Mouse (Mus musculus): ENCODE results near the gene Ppp4c. TPM values are rescaled to one million over a fixed set of nuclear protein-coding genes. Genes with fewer than 3 reads are reported as not detected.

The Ppp4c gene
- polyA plus RNA-seq, 1 experiment, result 77.7 TPM

DNA sequence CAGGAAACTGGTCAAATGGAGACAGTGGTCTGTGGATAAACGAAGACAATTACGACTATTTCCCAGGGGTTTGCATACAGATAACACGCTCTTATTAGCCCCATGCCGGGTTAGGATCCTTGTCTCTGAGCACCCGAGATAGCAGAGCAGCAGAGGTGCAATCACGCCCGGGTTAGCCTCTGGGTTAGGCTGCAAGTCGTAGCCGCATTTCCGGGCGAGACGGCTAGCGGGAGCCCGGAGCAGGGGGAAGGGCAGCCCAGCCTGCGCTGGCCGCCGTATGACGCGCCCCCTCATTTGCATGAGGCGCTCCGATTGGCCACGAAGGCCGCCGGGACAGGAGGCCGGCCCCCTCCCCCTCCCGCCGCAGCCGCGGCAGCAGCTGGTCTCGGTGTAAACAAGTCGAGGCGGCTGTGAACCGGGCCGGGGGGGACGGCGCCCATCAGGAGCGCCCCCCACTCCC, 15.7 kb downstream of the Ppp4c start, which contains the start of gene Ypel3:
Gene Ypel3, plus strand, starts transcription at position 358 of the 460 bp plus-strand sequence.
- peak; percentile 57; the same call in 1 of the 2 replicates for TF ChIP-seq POLR2A (IDR thresholded peaks at IDR 0.05; ENCODE audit: extremely low read depth, insufficient read depth, low read length)
- TF ChIP-seq CTCF (IDR thresholded peaks at IDR 0.05; ENCODE audit: extremely low read depth, insufficient read depth, low read length), result no peak
- peak within 1 kb of the TSS; percentile 64 for H3K4me3 ChIP-seq (ENCODE audit: insufficient read depth, low read length)
- peaks cover 2% of the 10 kb centered on the region; the same call in 1 of the 2 replicates for H3K4me1 ChIP-seq (ENCODE audit: control insufficient read depth, insufficient read depth, low read length)
- H3K27ac ChIP-seq (ENCODE audit: insufficient read depth, low read length), result peak within 1 kb of the TSS; percentile 72

DNA sequence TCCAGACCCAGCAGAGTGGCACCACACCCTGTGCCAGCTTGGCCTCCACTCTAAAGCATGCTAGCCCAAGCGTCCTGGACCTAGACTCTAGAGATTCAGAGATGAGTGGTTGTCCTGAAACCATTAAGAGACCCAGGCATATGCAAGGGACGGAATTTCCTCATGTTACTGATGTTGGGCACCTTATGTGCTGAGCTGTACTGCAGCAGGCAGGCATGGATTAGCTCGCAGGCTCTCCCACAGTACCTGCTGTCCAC, 16.4 kb downstream of the Ppp4c start:
- peaks cover 2% of the 10 kb centered on the region; the same call in 1 of the 2 replicates for H3K4me1 ChIP-seq (ENCODE audit: control insufficient read depth, insufficient read depth, low read length)
- H3K4me3 ChIP-seq (ENCODE audit: insufficient read depth, low read length), result peak overlapping the region; percentile 64; the same call in 1 of the 2 replicates
- H3K27ac ChIP-seq (ENCODE audit: insufficient read depth, low read length), result no peak overlapping the region
- TF ChIP-seq POLR2A (IDR thresholded peaks at IDR 0.05; ENCODE audit: extremely low read depth, insufficient read depth, low read length) (no peak), CTCF (IDR thresholded peaks at IDR 0.05; ENCODE audit: extremely low read depth, insufficient read depth, low read length) (no peak)

DNA sequence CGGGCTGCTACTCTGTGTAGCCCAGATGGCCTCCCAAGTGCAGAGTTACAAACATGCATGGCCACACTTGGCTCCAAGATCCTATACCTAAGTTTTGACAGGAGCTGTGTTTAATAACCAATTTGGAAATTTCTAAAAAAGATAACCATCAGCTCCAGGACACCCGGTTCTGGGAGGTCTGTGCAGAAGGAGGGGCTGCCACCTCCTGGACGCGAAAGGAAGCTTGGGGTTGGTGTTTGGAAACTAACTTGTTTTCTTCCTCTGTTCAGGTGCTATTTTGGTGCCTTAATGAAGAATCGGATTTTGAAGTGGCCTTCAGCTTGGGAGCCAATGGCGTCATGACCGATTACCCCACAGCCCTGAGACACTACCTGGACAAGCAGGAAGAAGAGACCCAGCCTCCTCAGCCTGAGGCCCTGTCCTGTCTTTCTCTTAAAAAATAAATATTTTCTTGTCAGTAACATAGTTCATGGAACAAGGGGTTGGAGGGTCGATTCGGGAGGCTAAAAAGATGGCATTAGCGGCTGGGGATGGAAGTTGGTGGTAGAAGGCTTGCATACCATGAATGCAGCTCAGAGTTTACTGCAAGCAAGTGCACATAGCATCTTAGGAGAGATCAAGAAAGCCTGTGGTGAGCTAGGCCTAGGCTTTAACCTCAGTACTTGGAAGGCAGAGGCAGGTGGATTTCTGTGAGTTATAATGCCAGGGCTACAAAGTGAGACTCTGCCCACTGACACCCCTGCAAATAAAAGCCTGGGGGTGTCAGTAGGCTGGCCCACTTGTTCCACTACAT, 16.9 kb downstream of the Ppp4c start:
- Histone ChIP-seq H3K4me1 (ENCODE audit: control insufficient read depth, insufficient read depth, low read length) (peaks cover 2% of the 10 kb centered on the region; the same call in 1 of the 2 replicates), H3K27ac (ENCODE audit: insufficient read depth, low read length) (no peak overlapping the region), H3K4me3 (ENCODE audit: insufficient read depth, low read length) (no peak overlapping the region)
- TF ChIP-seq POLR2A (IDR thresholded peaks at IDR 0.05; ENCODE audit: extremely low read depth, insufficient read depth, low read length), result no peak
- peak; percentile 40; the same call in 1 of the 2 replicates for TF ChIP-seq CTCF (IDR thresholded peaks at IDR 0.05; ENCODE audit: extremely low read depth, insufficient read depth, low read length)

DNA sequence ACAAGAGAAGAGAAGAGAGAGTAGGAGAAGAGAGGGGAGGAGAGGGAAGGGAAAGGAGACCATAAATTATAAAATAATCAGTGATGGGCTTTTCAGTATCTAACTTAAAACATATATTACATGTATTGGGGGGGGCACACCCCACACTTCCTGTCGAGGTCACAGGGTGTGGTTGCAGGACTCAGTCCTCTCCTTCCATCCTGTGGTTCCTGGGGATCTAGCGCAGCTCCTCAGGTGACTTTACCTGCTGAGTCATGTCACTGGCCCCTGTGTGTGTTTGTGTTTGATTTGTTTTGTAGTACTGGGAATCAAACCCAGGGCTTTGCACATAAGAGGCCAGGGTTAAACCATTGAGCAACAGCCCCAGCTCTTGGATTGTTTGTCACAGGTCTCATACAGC, 17.8 kb downstream of the Ppp4c start:
- no peak overlapping the region for H3K27ac ChIP-seq (ENCODE audit: insufficient read depth, low read length)
- TF ChIP-seq CTCF (IDR thresholded peaks at IDR 0.05; ENCODE audit: extremely low read depth, insufficient read depth, low read length) (no peak), POLR2A (IDR thresholded peaks at IDR 0.05; ENCODE audit: extremely low read depth, insufficient read depth, low read length) (no peak)
- no peak overlapping the region for H3K4me3 ChIP-seq (ENCODE audit: insufficient read depth, low read length)
- peaks cover 2% of the 10 kb centered on the region; the same call in 1 of the 2 replicates for H3K4me1 ChIP-seq (ENCODE audit: control insufficient read depth, insufficient read depth, low read length)

DNA sequence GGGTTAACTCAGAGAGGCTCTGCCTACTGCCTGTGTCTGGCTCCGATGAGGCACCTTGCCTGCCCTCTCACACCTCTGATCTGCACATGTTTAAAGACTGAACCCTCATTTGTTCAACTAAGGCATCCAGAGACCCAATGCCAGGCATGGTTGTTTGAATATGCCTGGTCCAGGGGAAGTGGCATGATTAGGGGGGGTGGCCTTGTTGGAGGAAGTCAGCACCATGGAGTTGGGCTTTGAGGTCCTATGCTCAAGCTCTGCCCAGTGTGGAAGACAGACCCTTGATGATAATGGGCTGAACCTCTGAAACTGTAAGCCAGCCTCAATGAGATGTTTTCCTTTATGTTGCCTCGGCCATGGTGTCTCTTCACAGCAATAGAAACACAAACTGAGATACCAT, 18.9 kb downstream of the Ppp4c start:
- no peak for TF ChIP-seq POLR2A (IDR thresholded peaks at IDR 0.05; ENCODE audit: extremely low read depth, insufficient read depth, low read length)
- TF ChIP-seq CTCF (IDR thresholded peaks at IDR 0.05; ENCODE audit: extremely low read depth, insufficient read depth, low read length), result no peak
- H3K4me3 ChIP-seq (ENCODE audit: insufficient read depth, low read length), result no peak overlapping the region
- peaks cover 2% of the 10 kb centered on the region; the same call in 1 of the 2 replicates for H3K4me1 ChIP-seq (ENCODE audit: control insufficient read depth, insufficient read depth, low read length)
- H3K27ac ChIP-seq (ENCODE audit: insufficient read depth, low read length), result no peak overlapping the region

DNA sequence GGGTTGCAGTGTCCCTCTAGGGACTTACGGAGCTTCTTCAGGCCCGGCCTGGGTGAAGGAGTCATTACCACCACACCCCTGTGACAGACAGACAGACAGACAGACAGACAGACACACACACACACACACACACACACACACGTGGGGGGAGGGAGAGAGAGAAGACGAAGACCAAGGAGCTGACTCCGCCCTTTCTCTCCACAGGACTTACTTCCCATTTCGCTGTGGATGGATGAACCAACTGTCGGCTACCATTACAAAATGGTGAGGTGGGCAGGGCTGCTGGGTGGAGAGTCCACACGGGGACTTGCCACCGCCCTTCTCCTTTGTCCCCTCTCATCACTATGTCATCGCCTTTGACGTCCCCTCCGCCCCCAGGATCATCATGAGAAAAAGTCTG, 21.5 kb downstream of the Ppp4c start:
- no peak for TF ChIP-seq POLR2A (IDR thresholded peaks at IDR 0.05; ENCODE audit: extremely low read depth, insufficient read depth, low read length)
- TF ChIP-seq CTCF (IDR thresholded peaks at IDR 0.05; ENCODE audit: extremely low read depth, insufficient read depth, low read length), result no peak
- Histone ChIP-seq H3K27ac (ENCODE audit: insufficient read depth, low read length) (no peak overlapping the region), H3K4me3 (ENCODE audit: insufficient read depth, low read length) (no peak overlapping the region), H3K4me1 (ENCODE audit: control insufficient read depth, insufficient read depth, low read length) (no peaks in the 10 kb centered on the region)

DNA sequence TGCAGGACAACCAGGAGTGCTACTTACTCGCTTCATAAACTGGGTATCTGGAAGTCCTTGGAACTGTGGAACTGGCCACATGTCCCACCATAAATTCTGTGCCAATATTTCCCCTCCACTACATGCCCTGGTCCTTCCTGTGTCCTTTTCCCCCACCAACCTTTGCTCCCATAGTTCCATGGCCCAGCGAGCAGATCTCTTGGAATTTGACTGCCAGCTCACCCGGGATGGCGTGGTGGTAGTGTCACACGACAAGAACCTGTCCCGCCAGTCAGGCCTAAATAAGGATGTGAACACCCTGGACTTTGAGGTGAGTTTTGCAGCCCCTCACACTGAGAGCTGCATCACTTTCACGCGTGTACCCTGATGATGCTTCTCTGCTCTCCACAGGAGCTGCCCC, 25.3 kb downstream of the Ppp4c start:
- Histone ChIP-seq H3K27ac (ENCODE audit: insufficient read depth, low read length) (no peak overlapping the region), H3K4me1 (ENCODE audit: control insufficient read depth, insufficient read depth, low read length) (peaks cover 6% of the 10 kb centered on the region), H3K4me3 (ENCODE audit: insufficient read depth, low read length) (no peak overlapping the region)
- TF ChIP-seq POLR2A (IDR thresholded peaks at IDR 0.05; ENCODE audit: extremely low read depth, insufficient read depth, low read length) (no peak), CTCF (IDR thresholded peaks at IDR 0.05; ENCODE audit: extremely low read depth, insufficient read depth, low read length) (no peak)

DNA sequence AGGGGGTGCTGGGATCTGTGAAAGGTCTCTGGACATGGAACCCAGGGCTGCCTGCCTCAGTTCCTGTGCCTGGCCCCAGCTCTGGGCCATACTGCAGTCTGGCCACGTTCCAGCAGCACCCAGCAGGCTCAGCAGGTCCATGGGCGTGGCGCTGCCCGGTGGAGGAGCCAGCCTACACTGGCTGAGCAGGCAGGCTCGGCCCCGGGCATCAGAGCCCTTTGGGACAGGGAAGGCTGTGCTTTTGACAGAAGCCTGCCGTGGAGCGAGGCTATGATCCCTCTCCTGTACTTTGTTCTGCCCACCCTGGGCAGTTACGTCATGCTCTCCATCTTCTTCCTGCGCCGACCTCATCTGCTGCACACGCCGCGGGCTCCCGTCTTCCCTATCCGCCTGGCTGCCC, 26.1 kb downstream of the Ppp4c start, which contains the start of gene Gdpd3:
Gene Gdpd3, plus strand, starts transcription at position 134 of the 400 bp plus-strand sequence.
- H3K4me1 ChIP-seq (ENCODE audit: control insufficient read depth, insufficient read depth, low read length), result peaks cover 10% of the 10 kb centered on the region
- TF ChIP-seq CTCF (IDR thresholded peaks at IDR 0.05; ENCODE audit: extremely low read depth, insufficient read depth, low read length) (no peak), POLR2A (IDR thresholded peaks at IDR 0.05; ENCODE audit: extremely low read depth, insufficient read depth, low read length) (no peak)
- no peak within 1 kb of the TSS for H3K27ac ChIP-seq (ENCODE audit: insufficient read depth, low read length)
- H3K4me3 ChIP-seq (ENCODE audit: insufficient read depth, low read length), result no peak within 1 kb of the TSS

DNA sequence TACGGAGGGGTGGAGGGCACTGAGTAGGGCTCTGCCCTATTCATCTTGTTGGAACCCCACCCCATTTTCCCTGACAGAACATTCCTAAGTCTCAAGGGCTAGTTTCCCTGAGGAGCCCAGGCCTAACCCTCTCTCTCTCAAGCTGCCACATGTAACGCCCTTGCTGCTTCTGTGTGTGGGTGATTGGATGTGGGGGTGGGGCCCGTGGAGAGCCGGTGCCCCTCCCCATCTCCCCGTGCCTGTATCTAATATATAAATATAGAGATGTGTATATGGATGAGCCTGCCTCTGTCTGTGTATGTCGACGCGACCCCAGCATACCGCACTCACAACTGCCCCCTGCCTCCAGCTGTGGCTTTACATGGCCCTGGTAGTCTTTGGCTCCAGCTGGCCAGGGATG, 26.8 kb downstream of the Ppp4c start:
- no peak overlapping the region for H3K4me3 ChIP-seq (ENCODE audit: insufficient read depth, low read length)
- TF ChIP-seq POLR2A (IDR thresholded peaks at IDR 0.05; ENCODE audit: extremely low read depth, insufficient read depth, low read length) (no peak), CTCF (IDR thresholded peaks at IDR 0.05; ENCODE audit: extremely low read depth, insufficient read depth, low read length) (no peak)
- peaks cover 12% of the 10 kb centered on the region for H3K4me1 ChIP-seq (ENCODE audit: control insufficient read depth, insufficient read depth, low read length)
- H3K27ac ChIP-seq (ENCODE audit: insufficient read depth, low read length), result no peak overlapping the region

DNA sequence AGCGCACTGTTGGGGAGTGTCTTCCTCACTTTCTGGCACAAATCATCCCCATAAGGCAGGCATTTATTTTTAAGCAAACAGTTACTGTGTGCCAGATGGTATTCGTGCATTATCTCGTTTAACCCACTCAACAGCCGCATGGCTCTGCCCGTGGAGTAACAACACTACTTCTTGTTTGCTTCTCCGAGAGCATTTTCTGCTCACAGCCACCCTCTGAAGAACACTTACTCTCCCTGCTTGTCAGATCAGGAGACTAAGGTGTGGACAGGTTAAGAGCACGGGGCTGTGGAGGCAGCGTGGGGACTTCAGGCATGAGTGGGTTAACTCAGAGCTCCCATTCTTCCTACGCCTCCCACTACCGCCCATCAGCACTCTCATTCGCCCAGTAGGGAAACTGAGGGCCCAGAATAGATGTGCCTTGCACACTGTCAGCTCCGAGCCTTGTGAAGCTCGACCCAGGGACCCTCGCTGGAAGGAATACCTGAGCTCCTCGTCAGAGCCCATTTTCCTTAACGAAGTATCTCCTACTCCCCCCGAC, 29.8 kb downstream of the Ppp4c start:
- no peak overlapping the region for H3K4me3 ChIP-seq (ENCODE audit: insufficient read depth, low read length)
- no peak for TF ChIP-seq POLR2A (IDR thresholded peaks at IDR 0.05; ENCODE audit: extremely low read depth, insufficient read depth, low read length)
- TF ChIP-seq CTCF (IDR thresholded peaks at IDR 0.05; ENCODE audit: extremely low read depth, insufficient read depth, low read length), result no peak
- peak overlapping the region; percentile 83; the same call in 1 of the 2 replicates for H3K27ac ChIP-seq (ENCODE audit: insufficient read depth, low read length)
- H3K4me1 ChIP-seq (ENCODE audit: control insufficient read depth, insufficient read depth, low read length), result peaks cover 12% of the 10 kb centered on the region
